Mouse (Mus musculus) MEL (cell line): ENCODE results near the gene Wdr49. TPM values are rescaled to one million over a fixed set of nuclear protein-coding genes. Genes with fewer than 3 reads are reported as not detected.

Experiments
- DNase-seq: peaks from one replicate; pipeline ENCODE4 v3.0.0; 2011; ENCODE audit warnings: low read depth, low spot score
- H3K27ac ChIP-seq: 2 replicates; pipeline ENCODE4 v1.5.1; 2012; ENCODE audit warnings: low read depth, mild to moderate bottlenecking, control low read depth, low read length, moderate library complexity; ENCODE audit not compliant: control insufficient read depth
- H3K27me3 ChIP-seq, 2 experiments: fragments of 150-350 bp in 1 of 2; sonication (generic) in 1 of 2; 2 replicates each; pipeline ENCODE4 v1.6.1; 2012; ENCODE audit warnings: low read length in 2 of 2, mild to moderate bottlenecking in 2 of 2, improper control_type of control experiment in 1 of 2, moderate library complexity in 1 of 2; ENCODE audit not compliant: insufficient read depth in 2 of 2, control insufficient read depth in 1 of 2
- H3K36me3 ChIP-seq, 2 experiments: 2 replicates each; pipeline ENCODE4 v1.6.1; 2012 to 2014; ENCODE audit warnings: low read length in 2 of 2, improper control_type of control experiment in 1 of 2, inconsistent platforms in 1 of 2, mild to moderate bottlenecking in 1 of 2; ENCODE audit not compliant: insufficient read depth in 2 of 2, control insufficient read depth in 1 of 2
- H3K4me1 ChIP-seq, 2 experiments: fragments of 150-350 bp in 1 of 2; sonication (generic) in 1 of 2; 2 replicates each; pipeline ENCODE4 v1.6.1; 2012; ENCODE audit warnings: low read length in 2 of 2, improper control_type of control experiment in 1 of 2, mild to moderate bottlenecking in 1 of 2; ENCODE audit not compliant: insufficient read depth in 2 of 2, control insufficient read depth in 1 of 2
- H3K4me3 ChIP-seq, 2 experiments: fragments of 150-350 bp in 1 of 2; sonication (generic) in 1 of 2; 2 replicates each; pipeline ENCODE4 v1.5.1; 2012; ENCODE audit warnings: low read depth in 2 of 2, low read length in 2 of 2, mild to moderate bottlenecking in 2 of 2, moderate library complexity in 2 of 2, control low read depth in 1 of 2, improper control_type of control experiment in 1 of 2; ENCODE audit not compliant: control insufficient read depth in 1 of 2, insufficient read depth in 1 of 2
- H3K79me2 ChIP-seq: 2 replicates; pipeline ENCODE4 v1.6.1; 2012; ENCODE audit warnings: mild to moderate bottlenecking, low read length, moderate library complexity; ENCODE audit not compliant: control insufficient read depth, poor library complexity, insufficient read depth
- H3K9ac ChIP-seq: 2 replicates; pipeline ENCODE4 v1.6.1; 2012; ENCODE audit warnings: low read depth, mild to moderate bottlenecking, control low read depth, low read length, moderate library complexity; ENCODE audit not compliant: control insufficient read depth, poor library complexity, severe bottlenecking
- H3K9me3 ChIP-seq: fragments of 150-350 bp; sonication (generic); replicated peaks from 2 replicates; pipeline ENCODE4 v1.6.1; 2012; ENCODE audit warnings: mild to moderate bottlenecking, low read length, improper control_type of control experiment, moderate library complexity; ENCODE audit not compliant: insufficient read depth
- BHLHE40 ChIP-seq: IDR thresholded peaks from 2 replicates; pipeline ENCODE4 v1.6.1; 2012; ENCODE audit warnings: low read depth, mild to moderate bottlenecking, inconsistent platforms, low read length, improper control_type of control experiment, borderline replicate concordance
- CHD2 ChIP-seq: IDR thresholded peaks from 2 replicates; pipeline ENCODE4 v1.6.1; 2011; ENCODE audit warnings: low read length, improper control_type of control experiment
- EP300 ChIP-seq, 2 experiments: IDR thresholded peaks; 2 replicates each; pipeline ENCODE4 v1.6.1; 2011; ENCODE audit warnings: improper control_type of control experiment in 2 of 2, low read length in 2 of 2, low read depth in 1 of 2, mild to moderate bottlenecking in 1 of 2
- GABPA ChIP-seq: IDR thresholded peaks from 2 replicates; pipeline ENCODE4 v1.6.1; 2012; ENCODE audit warnings: low read depth, mild to moderate bottlenecking, inconsistent platforms, low read length, improper control_type of control experiment, moderate library complexity
- GATA1 ChIP-seq: IDR thresholded peaks from 2 replicates; pipeline ENCODE4 v1.6.1; 2011; ENCODE audit warnings: low read depth, low read length, improper control_type of control experiment
- HCFC1 ChIP-seq: IDR thresholded peaks from 2 replicates; pipeline ENCODE4 v1.6.1; 2012; ENCODE audit warnings: low read depth, mild to moderate bottlenecking, inconsistent platforms, low read length, improper control_type of control experiment, moderate library complexity
- MAX ChIP-seq: IDR thresholded peaks from 2 replicates; pipeline ENCODE4 v1.6.1; 2011; ENCODE audit warnings: low read length, improper control_type of control experiment
- MAZ ChIP-seq: IDR thresholded peaks from 2 replicates; pipeline ENCODE4 v1.6.1; 2012; ENCODE audit warnings: low read depth, mild to moderate bottlenecking, inconsistent platforms, low read length, improper control_type of control experiment
- MXI1 ChIP-seq: IDR thresholded peaks from 2 replicates; pipeline ENCODE4 v1.6.1; 2011; ENCODE audit warnings: mild to moderate bottlenecking, low read depth, low read length, improper control_type of control experiment
- MYB ChIP-seq: IDR thresholded peaks from 2 replicates; pipeline ENCODE4 v1.6.1; 2011; ENCODE audit warnings: mild to moderate bottlenecking, low read depth, low read length, improper control_type of control experiment
- MYC ChIP-seq: IDR thresholded peaks from 2 replicates; pipeline ENCODE4 v1.6.1; 2011; ENCODE audit warnings: low read depth, mild to moderate bottlenecking, low read length, improper control_type of control experiment, moderate library complexity
- POLR2A ChIP-seq, 2 experiments: IDR thresholded peaks; 2 replicates each; pipeline ENCODE4 v1.6.1; 2011 to 2012; ENCODE audit warnings: low read length in 2 of 2, mild to moderate bottlenecking in 2 of 2, control low read depth in 1 of 2, improper control_type of control experiment in 1 of 2, low read depth in 1 of 2, moderate library complexity in 1 of 2; ENCODE audit not compliant: control insufficient read depth in 1 of 2, insufficient read depth in 1 of 2, poor library complexity in 1 of 2
- POLR2AphosphoS2 ChIP-seq: IDR thresholded peaks from 2 replicates; pipeline ENCODE4 v1.6.1; 2011; ENCODE audit warnings: low read length, improper control_type of control experiment
- POLR2AphosphoS5 ChIP-seq: IDR thresholded peaks from 2 replicates; pipeline ENCODE4 v1.6.1; 2012; ENCODE audit warnings: low read depth, borderline replicate concordance, mild to moderate bottlenecking, inconsistent platforms, low read length, moderate library complexity, mixed read lengths
- RAD21 ChIP-seq: IDR thresholded peaks from 2 replicates; pipeline ENCODE4 v1.6.1; 2011; ENCODE audit warnings: mild to moderate bottlenecking, low read depth, low read length, improper control_type of control experiment
- RCOR1 ChIP-seq: IDR thresholded peaks from 2 replicates; pipeline ENCODE4 v1.6.1; 2012; ENCODE audit warnings: low read depth, mild to moderate bottlenecking, inconsistent platforms, low read length, improper control_type of control experiment
- SIN3A ChIP-seq: IDR thresholded peaks from 2 replicates; pipeline ENCODE4 v1.6.1; 2012; ENCODE audit warnings: low read length, improper control_type of control experiment, inconsistent platforms
- SMC3 ChIP-seq: IDR thresholded peaks from 2 replicates; pipeline ENCODE4 v1.6.1; 2011; ENCODE audit warnings: low read depth, low read length, improper control_type of control experiment
- TBP ChIP-seq: IDR thresholded peaks from 2 replicates; pipeline ENCODE4 v1.8.0; 2011; ENCODE audit warnings: low read depth, low read length, improper control_type of control experiment
- TCF12 ChIP-seq: IDR thresholded peaks from 2 replicates; pipeline ENCODE4 v1.6.1; 2014; ENCODE audit warnings: low read depth, mild to moderate bottlenecking, inconsistent platforms, low read length, improper control_type of control experiment, moderate library complexity
- UBTF ChIP-seq: IDR thresholded peaks from 2 replicates; pipeline ENCODE4 v1.6.1; 2012; ENCODE audit warnings: low read depth, mild to moderate bottlenecking, inconsistent platforms, low read length, improper control_type of control experiment, moderate library complexity, borderline replicate concordance; ENCODE audit not compliant: insufficient read depth
- USF2 ChIP-seq, 2 experiments: IDR thresholded peaks; 2 replicates each; pipeline ENCODE4 v1.6.1; 2011 to 2012; ENCODE audit warnings: improper control_type of control experiment in 2 of 2, low read length in 2 of 2, borderline replicate concordance in 1 of 2, inconsistent platforms in 1 of 2, low read depth in 1 of 2, mild to moderate bottlenecking in 1 of 2; ENCODE audit not compliant: insufficient read depth in 1 of 2
- ZC3H11A ChIP-seq: IDR thresholded peaks from 2 replicates; pipeline ENCODE4 v1.6.1; 2012; ENCODE audit warnings: low read depth, mild to moderate bottlenecking, inconsistent platforms, low read length, improper control_type of control experiment
- ZKSCAN1 ChIP-seq: IDR thresholded peaks from 2 replicates; pipeline ENCODE4 v1.6.1; 2012; ENCODE audit warnings: low read depth, mild to moderate bottlenecking, inconsistent platforms, low read length, improper control_type of control experiment, moderate library complexity
- ZMIZ1 ChIP-seq: IDR thresholded peaks from 2 replicates; pipeline ENCODE4 v1.6.1; 2012; ENCODE audit warnings: low read depth, mild to moderate bottlenecking, inconsistent platforms, low read length, improper control_type of control experiment, moderate library complexity
- ZNF384 ChIP-seq: IDR thresholded peaks from 2 replicates; pipeline ENCODE4 v1.6.1; 2012; ENCODE audit warnings: low read depth, mild to moderate bottlenecking, inconsistent platforms, low read length, improper control_type of control experiment
- polyA plus RNA-seq, 2 experiments: library from polyadenylated mRNA; stranded (reverse) in 1 of 2; unstranded in 1 of 2; fragments of >175 nt in 1 of 2; fragments of >200 nt in 1 of 2; gene quantifications; 2 replicates each; pipeline versions ENCODE4 v1.2.1 to v1.2.4; 2012; ENCODE audit warnings: low replicate concordance in 2 of 2, low read depth in 1 of 2; ENCODE audit not compliant: insufficient read length in 2 of 2, insufficient read depth in 1 of 2, missing spikeins in 1 of 2
- total RNA-seq: library from RNA; depleted of rRNA; stranded (reverse); fragments of 300-350 nt; gene quantifications from 2 replicates; pipeline ENCODE4 v1.2.3, GENCODE M21; 2012

The Wdr49 gene
- total and polyA plus RNA-seq, 3 experiments, result not detected

GRCm38 (mm10) chr3:75394487-75394886 lies 87.5 kb downstream of the Wdr49 start:
- Histone ChIP-seq H3K9ac (no peak overlapping the region), H3K79me2 (no peaks in the 10 kb centered on the region), H3K27ac (no peak overlapping the region), H3K27me3 (no peaks in the 10 kb centered on the region; a peak in 1 of 4 replicates), H3K4me1 (no peaks in the 10 kb centered on the region), H3K4me3 (no peak overlapping the region), H3K9me3 (no peaks in the 10 kb centered on the region), H3K36me3 (no peaks in the 10 kb centered on the region)
- TF ChIP-seq GABPA (no peak), ZC3H11A (no peak), USF2 (IDR thresholded peaks at IDR 0.05; ENCODE audit: borderline replicate concordance in 1 of 2, insufficient read depth in 1 of 2, low read depth in 1 of 2, low read length in 2 of 2) (no peak), BHLHE40 (no peak), POLR2AphosphoS5 (no peak), POLR2A (IDR thresholded peaks at IDR 0.05; ENCODE audit: control insufficient read depth in 1 of 2, insufficient read depth in 1 of 2, low read depth in 1 of 2, low read length in 2 of 2, poor library complexity in 1 of 2) (no peak), MYC (no peak), EP300 (IDR thresholded peaks at IDR 0.05; ENCODE audit: low read depth in 1 of 2, low read length in 2 of 2) (no peak), RAD21 (no peak), ZNF384 (no peak), TCF12 (no peak), UBTF (no peak), MAX (no peak), RCOR1 (no peak), CHD2 (no peak), SIN3A (no peak)
- no peak for DNase-seq

GRCm38 (mm10) chr3:75381776-75382175 lies 100.2 kb downstream of the Wdr49 start:
- Histone ChIP-seq H3K9me3 (no peaks in the 10 kb centered on the region), H3K79me2 (no peaks in the 10 kb centered on the region)
- no peak for TF ChIP-seq RAD21
- no peak for TF ChIP-seq HCFC1
- TF ChIP-seq CHD2, result no peak
- no peak for TF ChIP-seq MYB
- TF ChIP-seq GABPA, result no peak
- no peak for TF ChIP-seq EP300 (IDR thresholded peaks at IDR 0.05; ENCODE audit: low read depth in 1 of 2, low read length in 2 of 2)
- TF ChIP-seq MAZ, result no peak
- TF ChIP-seq TCF12, result no peak
- TF ChIP-seq SMC3, result no peak
- no peak for TF ChIP-seq GATA1
- no peak for TF ChIP-seq MXI1
- TF ChIP-seq ZMIZ1, result no peak
- TF ChIP-seq TBP, result no peak
- no peak for TF ChIP-seq ZKSCAN1
- TF ChIP-seq ZC3H11A, result no peak
- TF ChIP-seq POLR2AphosphoS2, result no peak
- TF ChIP-seq MYC, result no peak
- no peak for TF ChIP-seq POLR2A (IDR thresholded peaks at IDR 0.05; ENCODE audit: control insufficient read depth in 1 of 2, insufficient read depth in 1 of 2, low read depth in 1 of 2, low read length in 2 of 2, poor library complexity in 1 of 2)
- TF ChIP-seq, all 39 proteins: peak for 0
- no peak for DNase-seq
- H3K27ac ChIP-seq, result no peak overlapping the region
- H3K4me1 ChIP-seq, result no peaks in the 10 kb centered on the region
- no peak overlapping the region for H3K4me3 ChIP-seq
- H3K36me3 ChIP-seq, result no peaks in the 10 kb centered on the region
- H3K27me3 ChIP-seq, result no peaks in the 10 kb centered on the region; a peak in 1 of 4 replicates
- no peak overlapping the region for H3K9ac ChIP-seq
